8 mouse cellular contexts compared by ENCODE assay signal in the genomic region with DNA sequence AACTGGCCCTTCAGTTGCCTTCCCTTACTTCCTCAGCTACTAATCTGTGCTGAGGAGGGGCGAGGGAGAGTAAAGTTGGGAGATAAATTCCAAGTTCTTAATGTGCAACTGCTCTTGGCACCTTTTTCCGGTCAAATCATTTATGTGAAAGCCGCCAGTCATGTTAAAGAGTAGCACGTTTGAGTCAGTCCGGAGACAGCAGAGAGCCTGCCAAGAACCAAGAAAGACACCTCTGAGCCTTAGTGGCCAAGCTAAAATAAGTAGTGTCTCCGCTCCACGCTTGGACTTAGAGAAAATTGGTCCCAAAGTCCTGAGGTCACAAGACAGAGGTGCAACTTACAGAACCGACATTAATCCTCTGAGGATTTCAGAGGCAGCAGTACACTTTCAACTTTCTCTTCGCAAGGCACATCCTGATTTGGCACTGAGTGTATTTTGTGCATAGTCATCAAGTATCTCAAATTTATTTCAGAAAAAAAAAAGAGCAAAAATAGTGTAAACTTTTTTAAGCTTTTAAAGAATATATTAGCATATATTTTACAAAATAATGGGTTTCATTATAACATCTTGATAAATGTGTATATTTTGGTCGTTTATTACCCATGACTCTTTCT. TPM values are rescaled to one million over a fixed set of nuclear protein-coding genes. Genes with fewer than 3 reads are reported as not detected.
A peak's percentile ranks its signal among the peaks of the same experiment; 100 is the strongest.
DNase-seq lines count a peak whose midpoint lies in the region; ATAC-seq and TF ChIP-seq lines count a peak whose summit lies in the region.

No protein-coding gene starts in this region.

- H3K9me3 ChIP-seq in lung, embryonic 16.5 days (ENCODE audit: control insufficient read depth, low read length) = no peaks in the 10 kb centered on the region
- no peaks in the 10 kb centered on the region for H3K9me3 ChIP-seq in kidney, embryonic 16.5 days (ENCODE audit: low read length)

- ATAC-seq in lung, embryonic 16.5 days (ENCODE audit: low read depth) = no peak
- ATAC-seq in erythroblast, adult 5-6 weeks (replicated peaks; ENCODE audit: low FRiP score, poor library complexity, severe bottlenecking) = peak; percentile 38
- 0 out of 2 replicates have a peak, but pooled peaks have one; percentile 2 for ATAC-seq in kidney, embryonic 16.5 days (ENCODE audit: low FRiP score, low TSS enrichment)

- peaks cover 18% of the 10 kb centered on the region for H3K79me2 ChIP-seq in myocyte (ENCODE audit: control insufficient read depth, insufficient read depth)

- H3K27ac ChIP-seq in lung, embryonic 16.5 days (ENCODE audit: low read length) = peak overlapping the region; percentile 41
- no peak overlapping the region for H3K27ac ChIP-seq in kidney, embryonic 16.5 days (ENCODE audit: low read length)

- H3ac ChIP-seq in myocyte (ENCODE audit: control insufficient read depth, insufficient read length) = peak overlapping the region; percentile 51

- H3K36me3 ChIP-seq in lung, embryonic 16.5 days (ENCODE audit: control insufficient read depth, insufficient read depth, low read length) = no peaks in the 10 kb centered on the region
- H3K36me3 ChIP-seq in kidney, embryonic 16.5 days (ENCODE audit: insufficient read depth, low read length) = no peaks in the 10 kb centered on the region
- H3K36me3 ChIP-seq in myocyte (ENCODE audit: control insufficient read depth, insufficient read depth) = no peaks in the 10 kb centered on the region

- H3K9ac ChIP-seq in lung, embryonic 16.5 days (ENCODE audit: low read length) = peak overlapping the region; percentile 70
- peak overlapping the region; percentile 50 for H3K9ac ChIP-seq in kidney, embryonic 16.5 days (replicated peaks; ENCODE audit: low read length)

- peak overlapping the region; percentile 94 for H3K4me2 ChIP-seq in lung, embryonic 16.5 days (ENCODE audit: low read depth, low read length)
- peak overlapping the region; percentile 96 for H3K4me2 ChIP-seq in kidney, embryonic 16.5 days (replicated peaks; ENCODE audit: low read depth, low read length)
- peak overlapping the region; percentile 93 for H3K4me2 ChIP-seq in myocyte (ENCODE audit: low read depth)

- WGBS in lung, embryonic 16.5 days = 9% methylated on average over 10 of the region's 10 CpGs
- WGBS in kidney, embryonic 16.5 days = 12% methylated on average over 10 of the region's 10 CpGs

- DNase-seq in lung, postnatal 10 days = no peak
- no peak for DNase-seq in left cerebral cortex, adult 11 months (ENCODE audit: low spot score)
- DNase-seq in cerebellum, postnatal 14 days = no peak
- DNase-seq in adrenal gland, adult (ENCODE audit: inconsistent age in 2 of 2, low spot score in 1 of 2) = no peak

- peaks cover 11% of the 10 kb centered on the region for H3K4me1 ChIP-seq in lung, embryonic 16.5 days (replicated peaks; ENCODE audit: control insufficient read depth, insufficient read depth, low read length)
- H3K4me1 ChIP-seq in kidney, embryonic 16.5 days (ENCODE audit: insufficient read depth, low read length) = peaks cover 15% of the 10 kb centered on the region

- H3K4me3 ChIP-seq in lung, embryonic 16.5 days (ENCODE audit: low read length) = peak overlapping the region; percentile 60
- peak overlapping the region; percentile 73 for H3K4me3 ChIP-seq in kidney, embryonic 16.5 days (ENCODE audit: low read length)
- H3K4me3 ChIP-seq in myocyte = peak overlapping the region; percentile 62

- no peaks in the 10 kb centered on the region for H3K27me3 ChIP-seq in lung, embryonic 16.5 days (ENCODE audit: control insufficient read depth, insufficient read depth, low read depth, low read length)
- H3K27me3 ChIP-seq in kidney, embryonic 16.5 days (ENCODE audit: insufficient read depth, low read length) = peaks cover 13% of the 10 kb centered on the region
- no peaks in the 10 kb centered on the region for H3K27me3 ChIP-seq in myocyte (ENCODE audit: control insufficient read depth, insufficient read depth, insufficient read length)

- no peak for TF ChIP-seq POLR2A in myocyte (IDR thresholded peaks at IDR 0.05; ENCODE audit: insufficient read length, low read depth)

TF ChIP-seq in myocyte, 11 proteins besides CTCF, POLR2A, EP300 and RAD21:
- no peak for TF ChIP-seq SRF (IDR thresholded peaks at IDR 0.05; ENCODE audit: control insufficient read depth, insufficient read length, low read depth)
- TF ChIP-seq CEBPB (IDR thresholded peaks at IDR 0.05; ENCODE audit: insufficient read depth, poor library complexity, severe bottlenecking) = no peak
- TF ChIP-seq REST (IDR thresholded peaks at IDR 0.05; ENCODE audit: insufficient read depth, insufficient read length) = no peak
- TF ChIP-seq TCF12 (IDR thresholded peaks at IDR 0.05; ENCODE audit: insufficient read depth, poor library complexity, severe bottlenecking) = no peak
- no peak for TF ChIP-seq MAX (IDR thresholded peaks at IDR 0.05; ENCODE audit: low read depth)
- TF ChIP-seq USF1 (IDR thresholded peaks at IDR 0.05; ENCODE audit: low read depth) = no peak
- no peak for TF ChIP-seq MYOG (IDR thresholded peaks at IDR 0.05; ENCODE audit: control insufficient read depth in 1 of 3, insufficient read depth in 1 of 3, insufficient read length in 2 of 3, low read depth in 2 of 3)
- no peak for TF ChIP-seq POLR2AphosphoS2 (IDR thresholded peaks at IDR 0.05; ENCODE audit: insufficient read length, low read depth)
- TF ChIP-seq E2F4 (IDR thresholded peaks at IDR 0.05; ENCODE audit: insufficient read depth) = no peak

RNA-seq across cellular contexts. Expression of a gene that starts 0.8 kb away (rescaled TPM):
- polyA plus RNA-seq in lung, embryonic 16.5 days (2015; fragmentation: Nextera tagmentation; extraction: Ambion mirVana) = 10.2 and 11.6 TPM in 2 replicates
- 21.9 and 32.7 TPM in 2 replicates for total RNA-seq in erythroblast, adult 5-6 weeks (2015; ENCODE audit: low replicate concordance)
- total RNA-seq in erythroblast, adult 5-6 weeks (2017; ENCODE audit: low replicate concordance) = 15.7 and 33.7 TPM in 2 replicates
- 7.8 and 10.1 TPM in 2 replicates for polyA plus RNA-seq in kidney, embryonic 16.5 days (2015; fragmentation: Nextera tagmentation; extraction: Ambion mirVana)
- polyA plus RNA-seq in myocyte (2012; fragmentation: generic; extraction: Trizol) = 3.7 TPM
